Mouse (Mus musculus): ENCODE data around the gene Bloc1s5.

Bloc1s5 gene

GRCm38 (mm10) chr13:38573281-38573680, 61.6 kb downstream of the Bloc1s5 start:
- in situ Hi-C loops (cut with MseI, MboI) = no loop called here

GRCm38 (mm10) chr13:38565245-38565644, 69.7 kb downstream of the Bloc1s5 start:
- in situ Hi-C loops (cut with MseI, MboI) = no loop called here

- in situ Hi-C loops (cut with MseI, MboI) = no loop called here
These were observed 80.3 kb downstream of the Bloc1s5 start for GRCm38 (mm10) chr13:38554611-38555010.

- in situ Hi-C loops (cut with MseI, MboI) = no loop called here
These were observed 80.7 kb downstream of the Bloc1s5 start for GRCm38 (mm10) chr13:38554210-38554609.

GRCm38 (mm10) chr13:38548681-38549080, 86.2 kb downstream of the Bloc1s5 start:
- in situ Hi-C loops (cut with MseI, MboI) = no loop called here

- in situ Hi-C loops (cut with MseI, MboI) = no loop called here
These were observed 87.2 kb downstream of the Bloc1s5 start for GRCm38 (mm10) chr13:38547717-38548116.

- in situ Hi-C loops (cut with MseI, MboI) = no loop called here
These were observed 88.2 kb downstream of the Bloc1s5 start for GRCm38 (mm10) chr13:38546754-38547153.

- in situ Hi-C loops (cut with MseI, MboI) = no loop called here
These were observed 89.4 kb downstream of the Bloc1s5 start for GRCm38 (mm10) chr13:38545460-38545859.

GRCm38 (mm10) chr13:38544769-38545445, 90.0 kb downstream of the Bloc1s5 start:
- in situ Hi-C loops (cut with MseI, MboI) = no loop called here

- in situ Hi-C loops (cut with MseI, MboI) = no loop called here
These were observed 91.3 kb downstream of the Bloc1s5 start for GRCm38 (mm10) chr13:38543455-38544125.
